Mouse (Mus musculus) urinary bladder, adult 2 months (tissue): ENCODE results near the gene Pcgf1. TPM values are rescaled to one million over a fixed set of nuclear protein-coding genes. Genes with fewer than 3 reads are reported as not detected.

Experiments
- DNase-seq: peaks from one replicate; pipeline ENCODE4 v3.0.0; 2022; ENCODE audit warnings: low spot score
- polyA plus RNA-seq: library from polyadenylated mRNA; depleted of rRNA; stranded (reverse); fragments of >200 nt; gene quantifications from 2 replicates; pipeline ENCODE4 v1.2.3, GENCODE M21; 2012; rRNA removed

Pcgf1 gene
- 28.5 and 35.8 TPM in 2 replicates for polyA plus RNA-seq

DNA sequence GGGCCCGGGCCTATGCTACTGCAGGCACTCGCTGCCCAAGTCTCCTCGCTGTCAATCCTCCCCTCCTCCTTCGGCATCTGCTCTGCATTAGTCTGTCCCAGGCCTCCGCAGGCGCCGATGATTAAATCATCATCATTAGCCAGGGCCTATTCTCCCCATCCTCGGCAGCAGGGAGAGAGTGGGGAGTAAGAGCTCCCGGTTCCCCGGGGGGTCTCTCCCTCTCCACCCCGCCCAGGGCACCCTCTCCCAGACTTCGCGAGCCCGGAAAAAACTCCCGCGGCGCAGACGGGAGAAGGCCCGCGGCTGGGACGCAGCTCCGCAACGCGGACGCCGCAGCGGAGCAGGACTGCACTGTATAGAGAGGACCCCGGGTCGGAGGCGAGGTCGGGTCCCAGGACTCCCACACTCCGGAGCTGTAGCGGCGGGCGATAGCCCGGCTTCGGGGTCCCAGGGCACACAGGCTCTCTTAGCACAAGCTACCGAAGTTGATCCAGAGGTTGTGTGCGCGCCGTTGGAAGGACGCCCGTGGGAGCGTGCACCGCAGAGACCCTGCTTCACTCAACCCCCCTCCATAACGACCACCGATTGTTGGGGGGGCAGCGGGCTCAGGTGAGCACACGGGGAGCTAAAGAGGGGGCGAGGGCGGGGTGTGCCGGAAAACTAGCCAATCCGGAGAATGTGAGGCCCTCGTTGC, at the start of gene Pcgf1:
TSS of gene Pcgf1 (plus strand) at position 240 of the 694 bp plus-strand sequence.
- DNase-seq = no peak

DNA sequence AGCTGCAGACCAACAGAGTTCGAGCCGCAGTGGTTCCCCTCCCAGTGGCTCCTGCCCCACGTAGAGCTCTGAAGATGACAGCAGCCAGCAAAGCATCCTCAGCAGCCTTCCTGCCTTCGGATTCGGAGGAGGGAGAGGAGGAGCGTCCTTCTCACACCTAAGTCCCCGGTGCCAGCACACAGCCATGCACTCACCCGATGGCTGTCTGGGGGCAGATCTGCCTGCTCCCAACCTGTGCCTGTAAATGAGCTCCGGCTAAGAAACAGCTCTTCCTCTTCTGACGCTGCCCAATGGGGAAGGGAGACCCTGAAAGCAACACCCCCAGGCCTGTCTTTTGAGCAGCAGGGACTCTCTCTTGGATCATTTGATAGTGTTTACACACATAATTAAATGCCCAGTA, 47.9 kb upstream of the Pcgf1 start:
- DNase-seq = no peak

DNA sequence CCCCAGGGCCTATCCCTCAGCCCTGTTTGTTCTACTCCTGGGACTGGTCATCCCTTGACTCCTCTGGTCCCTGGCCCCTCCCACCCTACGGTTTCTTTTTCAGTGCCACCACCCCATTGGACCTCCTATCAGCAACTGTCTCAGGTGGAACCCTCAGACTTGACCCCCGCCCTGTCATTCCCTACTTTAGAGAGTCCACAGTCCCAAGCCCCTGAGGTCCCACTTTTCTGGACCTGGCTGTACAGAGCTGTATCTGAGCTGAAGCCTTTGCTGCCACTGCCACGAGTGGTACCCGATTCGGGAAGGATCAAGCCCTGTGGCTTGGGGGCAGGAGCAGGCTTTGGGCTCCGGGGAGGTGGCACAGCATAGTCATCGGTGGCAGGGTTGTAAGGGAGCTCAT, 46.6 kb upstream of the Pcgf1 start:
- DNase-seq = no peak

DNA sequence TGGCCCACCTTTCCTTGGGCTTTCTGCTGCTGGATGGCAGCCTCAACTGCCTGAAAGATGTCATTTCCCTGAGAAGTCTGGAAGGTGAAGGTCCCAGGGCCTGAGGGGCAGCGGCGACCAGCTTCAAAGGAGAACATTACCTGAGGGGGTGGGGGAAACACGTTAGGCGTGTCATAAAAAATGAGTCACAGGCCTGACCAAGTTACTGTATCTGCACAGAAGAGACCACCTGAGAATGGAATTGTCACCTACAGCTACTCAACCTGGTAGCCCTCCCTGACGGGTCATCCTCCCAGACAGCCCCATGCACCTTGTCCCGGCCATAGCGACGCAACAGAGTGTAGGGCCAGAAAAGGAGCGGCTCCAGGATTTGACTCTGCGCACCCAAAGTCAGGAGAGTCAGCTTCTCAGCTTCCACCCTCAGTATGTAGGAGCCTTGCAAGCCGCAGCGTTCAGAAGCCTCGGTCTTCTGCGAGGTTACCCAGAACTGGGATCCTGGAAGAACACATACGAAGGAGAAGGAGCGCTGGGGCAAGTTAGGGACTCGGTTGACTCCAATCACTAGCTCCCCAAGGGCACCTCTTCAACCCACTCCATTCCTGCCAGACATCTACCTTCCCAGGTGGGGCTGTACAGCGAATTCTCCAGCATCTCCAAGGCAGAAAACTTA, 45.6 kb upstream of the Pcgf1 start:
- DNase-seq = no peak

DNA sequence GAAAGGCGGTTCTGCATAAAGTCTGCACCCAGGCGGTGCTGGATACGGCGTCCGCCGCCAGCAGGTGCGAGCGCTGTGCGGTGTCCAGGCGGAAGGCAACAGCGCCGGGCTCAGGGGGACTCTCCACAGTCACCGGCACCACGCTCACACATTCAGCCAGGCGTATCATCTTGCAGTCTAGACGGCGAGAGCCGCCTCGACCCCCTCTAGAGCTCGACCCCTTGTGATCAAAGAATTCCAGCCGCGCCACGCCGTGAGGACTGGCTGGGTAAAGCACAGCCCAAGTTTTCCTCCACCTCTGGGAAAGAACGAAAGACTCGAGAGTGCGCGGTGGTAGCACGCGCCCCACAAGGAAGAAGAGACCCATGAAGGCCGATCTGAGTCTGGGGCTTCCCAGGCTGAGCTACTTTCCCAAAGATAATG, 44.9 kb upstream of the Pcgf1 start:
- DNase-seq = peak; percentile 42

DNA sequence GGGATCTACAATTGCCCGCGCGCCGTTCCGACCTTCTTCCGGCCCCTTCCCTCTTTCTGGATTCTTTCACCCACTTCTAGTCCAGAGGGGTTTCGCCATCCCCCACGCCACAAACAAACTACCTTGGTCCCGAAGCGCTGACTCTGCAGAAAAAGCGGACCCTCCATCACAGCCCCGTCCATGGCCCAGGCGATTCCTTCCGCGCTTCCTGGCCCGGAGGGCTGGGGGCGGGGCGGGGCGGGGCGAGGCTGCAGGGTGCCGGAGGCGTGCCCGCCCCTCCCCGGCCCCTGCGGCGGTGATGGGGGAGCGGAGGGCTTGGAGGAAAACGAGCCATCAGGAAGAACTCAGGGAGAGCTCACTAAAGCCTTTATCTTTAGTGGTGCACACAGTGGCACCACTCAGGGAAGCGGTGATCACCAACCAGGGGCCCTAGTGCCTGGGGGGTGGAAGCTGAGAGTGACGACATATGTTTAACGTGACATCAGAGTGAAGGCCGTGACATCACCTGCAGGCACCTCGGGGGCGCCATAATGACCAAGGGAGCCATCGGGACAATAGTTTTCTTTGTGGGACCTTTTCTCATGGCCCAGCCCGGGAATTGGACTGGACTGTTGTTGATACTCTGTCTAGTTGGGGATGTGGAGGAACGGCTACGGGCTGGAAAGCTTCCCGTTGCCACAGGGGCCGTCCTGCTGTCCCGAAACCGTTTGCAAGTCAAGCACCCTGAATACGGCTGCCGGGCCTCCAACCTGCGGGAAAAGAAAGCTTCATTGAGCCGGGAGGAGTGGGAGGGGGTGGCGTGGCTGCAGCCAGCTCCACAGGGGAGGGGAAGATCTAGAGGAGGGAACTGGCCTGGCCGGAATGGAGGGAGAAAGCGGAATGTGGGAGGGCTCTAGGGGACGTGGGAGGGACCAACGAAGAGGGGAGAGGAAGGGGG, 44.2 kb upstream of the Pcgf1 start, which contains the start of the genes Dok1 and Loxl3:
TSS of gene Dok1 (minus strand) at position 223 of the 937 bp plus-strand sequence.
TSS of gene Loxl3 (plus strand) at position 925 of the 937 bp plus-strand sequence.
- DNase-seq = peak; percentile 61

DNA sequence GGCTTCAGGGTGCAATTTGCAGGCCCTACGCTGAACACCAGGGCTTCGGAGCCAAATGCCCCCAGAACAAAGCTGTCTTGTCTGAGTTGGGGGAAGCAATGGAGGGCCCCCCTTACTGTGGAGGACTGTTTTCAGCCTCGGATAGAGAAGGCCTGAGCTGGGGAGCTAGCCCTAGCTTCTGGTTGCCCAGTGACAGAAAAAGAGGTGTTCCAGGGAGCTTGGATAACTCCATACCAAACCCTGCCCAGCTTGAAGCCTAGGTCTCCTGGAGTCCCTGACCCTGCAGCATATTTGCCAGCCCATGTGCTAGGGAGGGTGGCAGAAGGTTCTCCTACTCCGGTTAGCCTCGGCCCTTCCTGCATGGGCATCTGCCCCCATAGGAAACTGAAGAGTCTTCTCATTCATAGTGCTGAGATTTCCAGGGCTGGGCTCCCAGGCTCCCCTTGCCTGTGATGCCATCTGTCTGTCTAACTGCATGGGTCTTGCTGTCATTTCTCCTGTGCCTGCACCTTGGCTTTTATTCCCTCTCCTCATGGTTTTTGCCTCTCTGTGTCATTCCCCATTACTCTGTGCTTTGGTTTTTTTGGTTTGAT, 43.1 kb upstream of the Pcgf1 start:
- DNase-seq = no peak

DNA sequence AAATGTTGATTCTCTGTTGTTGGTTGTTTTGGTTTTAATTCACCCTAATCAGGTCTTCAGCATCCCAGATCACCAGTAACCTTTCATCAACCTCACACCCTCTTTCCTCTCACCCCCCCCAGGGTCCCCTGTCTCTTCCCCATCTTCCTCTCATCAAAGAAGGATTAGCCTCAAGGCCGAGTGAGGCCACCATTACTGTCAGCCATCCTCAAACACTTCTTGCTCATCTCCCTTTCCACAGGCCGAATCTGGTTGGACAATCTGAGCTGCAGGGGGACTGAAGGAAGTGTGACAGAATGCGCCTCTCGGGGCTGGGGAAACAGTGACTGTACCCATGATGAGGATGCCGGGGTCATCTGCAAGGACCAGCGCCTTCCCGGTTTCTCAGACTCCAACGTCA, 40.5 kb upstream of the Pcgf1 start:
- DNase-seq = no peak

DNA sequence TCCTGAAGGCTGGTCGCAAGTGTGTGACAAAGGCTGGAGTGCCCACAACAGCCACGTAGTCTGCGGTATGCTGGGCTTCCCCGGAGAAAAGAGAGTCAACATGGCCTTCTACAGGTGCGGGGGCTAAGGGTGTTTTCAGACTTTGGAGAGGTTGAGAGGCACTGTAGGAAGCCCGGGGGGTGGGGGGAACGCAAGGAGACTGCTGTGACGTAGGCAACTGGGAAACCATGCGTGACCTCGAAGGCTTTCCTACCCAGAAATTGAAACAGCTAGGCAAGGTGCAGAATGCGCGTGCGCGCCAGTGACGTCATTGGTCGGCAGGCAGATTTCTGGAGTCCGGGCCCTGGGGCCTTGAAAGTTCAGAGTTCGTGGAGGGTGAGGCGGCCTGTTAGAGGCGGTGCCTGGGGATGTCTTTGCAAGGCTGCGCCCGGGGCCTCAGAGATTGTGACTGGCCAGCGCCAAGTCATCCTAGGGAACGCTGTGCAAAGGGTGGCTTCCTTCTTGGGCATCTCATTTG, 39.1 kb upstream of the Pcgf1 start:
- DNase-seq = peak; percentile 81

DNA sequence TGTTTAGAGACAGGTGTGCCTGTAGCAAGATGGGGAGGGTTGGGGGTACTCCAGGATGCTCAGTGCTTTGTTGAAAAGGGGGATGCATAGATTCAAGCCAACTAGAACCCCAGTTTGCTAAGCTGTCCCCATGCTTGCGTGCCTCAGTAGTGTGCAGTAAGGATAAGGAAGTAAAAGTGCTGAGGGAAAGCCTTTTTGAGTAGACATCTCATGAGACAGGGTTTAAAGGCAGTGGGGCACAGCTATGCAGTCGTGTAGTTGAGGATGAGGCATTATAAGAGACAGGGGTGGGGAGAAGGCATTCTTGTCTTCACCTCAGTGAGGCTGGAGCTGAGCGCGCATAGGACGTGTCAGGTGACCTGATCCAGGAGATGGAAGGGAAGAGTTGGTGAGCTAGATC, 37.1 kb upstream of the Pcgf1 start:
- no peak for DNase-seq

DNA sequence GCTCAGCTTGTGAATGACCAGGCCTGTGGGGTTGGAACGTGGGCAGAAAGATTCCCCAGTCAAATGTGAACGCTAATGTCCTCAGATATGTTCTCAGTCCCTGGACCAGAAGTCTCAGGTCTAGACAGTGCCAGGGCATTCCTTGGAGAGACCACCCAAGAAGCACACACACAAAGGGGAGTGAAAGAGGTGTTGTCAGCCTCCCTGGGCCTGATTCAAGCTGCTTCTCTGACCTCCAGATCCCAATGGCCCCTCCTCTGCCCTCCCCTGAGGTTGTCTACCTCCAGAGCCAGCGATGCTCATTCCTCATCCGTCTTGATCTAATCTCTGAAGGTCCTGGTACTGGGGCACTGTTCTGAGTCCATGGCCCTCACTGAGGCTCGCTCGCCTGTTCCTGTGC, 34.1 kb upstream of the Pcgf1 start:
- DNase-seq = no peak

DNA sequence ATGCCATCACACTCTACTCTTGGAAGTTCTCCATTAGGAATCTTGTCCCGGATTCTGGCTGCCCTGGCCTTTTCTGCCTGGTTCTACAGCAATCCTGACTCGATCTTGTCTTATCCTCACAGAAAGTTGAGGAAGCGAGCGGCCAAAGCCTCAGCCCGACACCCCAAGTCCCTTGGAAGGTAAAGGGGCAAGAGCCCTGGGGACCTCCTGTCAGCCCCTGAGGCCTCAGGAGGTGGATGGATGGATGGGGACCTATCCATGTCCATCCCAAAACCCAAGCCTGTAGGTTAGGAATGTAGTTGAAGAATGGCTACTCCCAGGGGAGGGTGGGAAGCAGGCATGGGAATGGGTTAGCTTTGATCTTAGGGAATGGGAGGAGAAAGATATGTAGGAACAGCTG, 33.7 kb upstream of the Pcgf1 start:
- no peak for DNase-seq

DNA sequence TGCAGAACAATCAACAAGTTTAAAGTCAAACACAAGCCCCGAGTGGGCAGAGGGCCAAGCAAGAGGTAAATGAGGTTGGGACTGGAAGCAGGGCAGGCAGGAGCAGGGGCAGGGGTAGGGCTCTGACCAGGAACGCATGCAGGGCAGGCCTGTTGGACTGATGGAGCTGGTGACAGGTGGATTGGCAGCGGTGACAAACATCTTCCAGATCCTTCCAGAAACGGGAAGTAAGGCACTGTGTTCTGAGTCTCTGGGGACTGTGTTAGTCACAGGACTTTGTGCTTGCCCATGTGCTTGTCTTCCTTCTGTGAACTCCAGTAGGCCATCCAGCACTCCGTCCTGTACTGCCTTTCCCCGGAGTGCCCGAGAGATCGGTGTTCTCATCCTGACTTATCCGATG, 32.9 kb upstream of the Pcgf1 start:
- DNase-seq = no peak

DNA sequence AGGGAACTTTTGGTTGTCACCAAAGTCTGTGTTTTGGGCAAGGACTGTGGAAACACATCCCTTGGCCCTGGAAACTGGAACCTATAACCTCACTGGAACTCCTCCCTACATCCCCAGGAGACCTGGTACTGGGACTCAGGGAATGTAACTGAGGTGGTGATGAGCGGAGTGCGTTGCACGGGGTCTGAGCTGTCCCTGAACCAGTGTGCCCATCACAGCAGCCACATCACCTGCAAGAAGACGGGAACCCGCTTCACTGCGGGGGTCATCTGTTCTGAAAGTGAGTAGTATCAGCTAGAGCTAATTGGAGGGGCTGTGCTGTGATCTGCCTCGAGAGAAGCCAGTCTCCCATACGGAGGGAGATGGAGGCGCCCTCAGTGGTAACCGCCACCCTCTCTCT, 28.3 kb upstream of the Pcgf1 start:
- DNase-seq = no peak

DNA sequence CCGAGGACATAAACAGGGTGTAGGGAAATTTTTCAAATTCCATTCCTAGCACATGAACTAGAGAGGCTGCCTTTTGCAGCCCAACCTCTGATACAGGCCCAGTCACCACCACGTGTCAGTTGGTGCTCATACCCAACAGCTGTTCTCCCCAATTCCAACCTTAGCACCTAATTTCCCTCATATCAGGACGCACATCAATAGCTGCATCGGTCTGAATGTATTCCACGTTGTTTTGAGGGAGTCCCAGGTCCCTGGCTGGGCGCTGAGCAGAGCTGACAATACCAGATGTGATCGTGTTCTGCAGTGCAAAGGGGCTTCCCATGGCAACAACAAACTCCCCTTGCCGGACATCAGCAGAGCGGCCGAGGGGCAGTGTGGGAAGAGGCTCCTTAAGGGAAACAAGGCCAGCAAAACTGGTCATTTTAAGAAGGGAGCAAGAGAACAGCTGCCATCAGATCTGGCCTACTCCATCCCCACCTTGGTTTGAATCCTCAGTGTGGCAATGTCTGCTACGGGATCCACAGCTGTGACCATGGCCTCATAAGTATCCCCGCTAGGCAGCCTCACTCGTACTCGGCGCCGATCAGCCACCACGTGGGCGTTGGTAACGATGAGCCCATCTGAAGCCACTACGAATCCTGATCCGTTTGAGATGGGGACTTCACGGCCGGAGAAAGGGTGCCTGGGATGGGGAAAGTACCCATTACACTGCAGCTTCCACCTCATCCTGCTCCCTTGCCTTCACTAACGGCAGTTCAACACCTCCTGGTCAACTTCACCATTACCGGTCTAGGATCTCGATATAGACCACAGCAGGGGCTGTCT, 24.3 kb upstream of the Pcgf1 start:
- DNase-seq = no peak

DNA sequence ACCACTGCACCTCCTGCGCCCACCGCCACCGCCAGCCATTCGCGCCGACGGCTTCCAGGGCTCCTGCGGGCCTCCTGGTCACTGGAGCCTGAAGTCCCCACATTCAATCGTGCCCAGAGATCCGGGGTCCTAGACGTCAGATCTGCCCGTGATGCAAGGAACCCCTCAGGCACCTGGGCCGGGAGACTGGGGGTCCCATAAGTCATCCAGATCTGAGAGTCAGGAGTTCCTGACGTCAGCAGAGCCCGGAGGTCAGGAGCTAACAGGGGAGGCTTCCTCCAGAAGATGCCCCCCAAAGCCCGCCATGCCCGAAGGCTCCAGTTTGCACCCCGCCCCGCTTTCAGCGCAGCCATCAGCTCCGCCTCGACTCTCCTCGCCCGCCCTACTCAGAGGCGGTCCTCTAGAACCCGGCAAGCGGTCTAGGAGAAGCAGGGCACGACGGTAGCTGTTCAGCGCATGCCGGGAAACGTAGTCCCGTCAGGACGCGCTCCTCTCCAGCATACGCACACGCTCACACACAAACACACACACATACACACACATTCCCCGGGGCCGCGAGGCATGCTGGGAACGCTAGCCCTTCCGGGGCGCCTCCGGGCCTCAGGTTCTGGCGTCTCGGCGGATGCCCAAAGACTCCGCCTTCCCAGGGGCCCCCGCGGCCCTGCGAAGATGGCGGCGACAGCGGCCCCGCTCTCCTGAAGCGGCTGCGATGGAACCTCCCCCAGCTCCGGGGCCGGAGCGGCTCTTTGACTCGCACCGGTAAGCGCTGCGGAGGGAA, 23.4 kb upstream of the Pcgf1 start, which contains the start of gene Aup1:
TSS of gene Aup1 (plus strand) at position 448 of the 778 bp plus-strand sequence.
- peak; percentile 88 for DNase-seq

DNA sequence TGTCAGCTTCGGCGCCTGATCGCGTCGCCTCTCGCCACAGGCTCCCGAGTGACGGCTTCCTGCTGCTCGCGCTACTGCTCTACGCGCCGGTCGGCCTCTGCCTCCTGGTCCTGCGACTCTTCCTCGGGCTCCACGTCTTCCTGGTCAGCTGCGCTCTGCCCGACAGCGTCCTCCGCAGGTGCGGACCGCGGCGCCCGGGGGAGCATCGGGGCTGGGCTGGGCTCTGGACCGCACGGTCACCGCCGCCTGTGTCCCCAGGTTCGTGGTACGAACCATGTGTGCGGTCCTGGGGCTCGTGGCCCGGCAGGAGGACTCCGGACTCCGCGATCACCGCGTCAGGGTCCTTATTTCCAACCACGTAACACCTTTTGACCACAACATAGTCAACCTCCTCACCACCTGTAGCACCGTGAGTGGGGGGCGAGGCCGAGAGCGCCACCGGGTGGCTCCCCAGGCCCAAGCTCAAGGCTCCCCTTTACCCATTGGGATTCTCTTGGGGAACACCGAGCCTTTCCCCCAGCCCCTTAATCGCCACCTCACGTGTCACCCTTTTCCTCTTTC, 22.7 kb upstream of the Pcgf1 start, which contains the start of gene Htra2:
TSS of gene Htra2 (minus strand) at position 403 of the 561 bp plus-strand sequence.
- no peak for DNase-seq

DNA sequence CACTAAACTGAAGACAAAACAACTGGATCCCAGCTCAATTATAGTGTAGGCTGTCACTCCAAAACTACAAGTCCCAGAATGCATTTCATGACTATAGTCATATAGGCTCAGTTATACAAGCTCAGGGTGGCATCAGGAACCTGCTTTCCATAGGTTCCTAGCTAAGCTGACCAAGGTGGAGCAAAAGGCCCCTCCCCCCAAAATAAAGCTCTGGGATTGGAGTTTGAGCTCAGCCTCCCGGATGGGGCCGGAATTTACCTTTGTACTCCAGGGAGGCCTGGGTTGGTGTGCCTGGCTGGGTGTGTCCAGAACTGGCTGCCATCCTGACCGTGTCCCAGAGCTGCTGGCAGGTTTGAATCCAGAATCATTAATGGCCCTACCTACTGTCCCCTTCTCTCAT, 19.9 kb upstream of the Pcgf1 start, which contains the start of gene Dqx1:
TSS of gene Dqx1 (plus strand) at position 55 of the 400 bp plus-strand sequence.
- no peak for DNase-seq

DNA sequence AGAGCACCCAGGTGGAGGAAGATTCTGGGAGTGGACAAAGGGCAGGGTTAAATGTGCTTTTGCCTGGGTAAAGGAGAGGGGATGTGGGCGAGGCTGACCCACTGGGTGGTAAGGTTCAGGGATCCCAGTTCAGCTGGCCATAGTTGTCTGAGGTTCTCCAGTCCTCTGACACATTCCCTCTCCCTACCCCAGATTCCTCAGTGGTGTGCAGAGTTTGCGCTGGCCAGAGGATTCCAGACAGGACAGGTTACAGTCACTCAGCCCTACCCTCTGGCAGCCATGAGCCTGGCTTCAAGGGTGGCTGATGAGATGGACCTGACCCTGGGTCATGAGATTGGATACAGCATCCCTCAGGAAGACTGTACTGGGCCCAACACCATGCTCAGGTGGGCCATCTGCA, 18.9 kb upstream of the Pcgf1 start:
- DNase-seq = no peak
